Comparison of ENCODE assay signal across 17 mouse cellular contexts in the genomic region with DNA sequence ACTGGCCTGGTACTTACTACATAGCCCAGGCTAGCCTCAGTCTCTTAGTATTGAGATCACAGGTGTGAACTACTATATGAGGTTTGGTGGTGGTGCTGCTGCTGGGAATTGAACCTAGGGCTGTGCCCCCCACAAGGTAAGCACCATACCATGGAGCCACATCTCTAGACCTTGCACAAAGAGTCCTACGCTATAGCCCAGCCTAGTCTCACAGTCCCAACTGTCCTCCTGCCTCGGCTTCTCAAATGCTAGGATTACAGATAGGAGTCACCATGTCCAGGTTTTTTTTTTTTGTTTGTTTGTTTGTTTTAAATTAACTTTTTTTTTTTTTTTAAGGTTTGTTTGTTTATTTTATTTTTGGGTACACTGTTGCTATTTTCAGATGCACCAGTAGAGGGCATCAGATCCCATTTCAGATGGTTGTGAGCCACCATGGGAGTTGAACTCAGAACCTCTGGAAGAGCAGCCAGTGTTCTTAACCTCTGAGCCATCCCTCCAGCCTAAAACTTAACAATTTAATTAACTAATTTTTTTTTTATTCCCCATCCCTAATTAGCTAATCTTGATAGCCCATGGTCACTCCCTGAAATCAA. TPM values are rescaled to one million over a fixed set of nuclear protein-coding genes. Genes with fewer than 3 reads are reported as not detected.
A peak's percentile ranks its signal among the peaks of the same experiment; 100 is the strongest.
DNase-seq lines count a peak whose midpoint lies in the region; ATAC-seq and TF ChIP-seq lines count a peak whose summit lies in the region.
"Had no signal": no experiment of that assay in that cellular context is flagged by ENCODE, and none has a peak within 500 bp of the region (broad histone marks: within the 10 kb centered on the region; RNA-seq: fewer than 3 reads in every experiment).

No protein-coding gene starts in this region.

- ATAC-seq in forebrain, postnatal 0 days: no peak
- ATAC-seq in forebrain, embryonic 12.5 days (ENCODE audit: low FRiP score): no peak

- H3K9ac ChIP-seq in forebrain, postnatal 0 days: no peak overlapping the region
- H3K9ac ChIP-seq in forebrain, embryonic 12.5 days: no peak overlapping the region
- H3K9ac ChIP-seq: limb, embryonic 12.5 days had no signal

- no peak overlapping the region for H3K4me3 ChIP-seq in forebrain, postnatal 0 days (ENCODE audit: low read depth, low read length)
- H3K4me3 ChIP-seq in forebrain, embryonic 12.5 days (replicated peaks): no peak overlapping the region
- no peak overlapping the region for H3K4me3 ChIP-seq in layer of hippocampus, adult 2 months
- H3K4me3 ChIP-seq in bone marrow macrophage, adult 2 months (ENCODE audit: insufficient read depth, low read length): no peak overlapping the region
- H3K4me3 ChIP-seq: erythroblast, embryonic 14.5 days; limb, embryonic 12.5 days had no signal

- peak; percentile 49 for TF ChIP-seq CTCF in forebrain, postnatal 0 days (IDR thresholded peaks at IDR 0.05; ENCODE audit: low read depth)
- peak; percentile 82 for TF ChIP-seq CTCF in layer of hippocampus, adult 2 months (conservative IDR thresholded peaks at IDR 0.05)
- TF ChIP-seq CTCF in bone marrow macrophage, adult 2 months (IDR thresholded peaks at IDR 0.05; ENCODE audit: low read depth, low read length): peak; percentile 26; the same call in 1 of the 2 replicates

- TF ChIP-seq POLR2A in bone marrow macrophage, adult 2 months (IDR thresholded peaks at IDR 0.05; ENCODE audit: borderline replicate concordance, low read depth, low read length): no peak

- peaks cover 67% of the 10 kb centered on the region for H3K36me3 ChIP-seq in forebrain, postnatal 0 days (ENCODE audit: insufficient read depth)
- peaks cover 65% of the 10 kb centered on the region for H3K36me3 ChIP-seq in forebrain, embryonic 12.5 days (replicated peaks)

- H3K27ac ChIP-seq in forebrain, postnatal 0 days (ENCODE audit: low read depth, low read length): no peak overlapping the region
- no peak overlapping the region for H3K27ac ChIP-seq in forebrain, embryonic 12.5 days
- H3K27ac ChIP-seq in layer of hippocampus, adult 2 months: no peak overlapping the region
- H3K27ac ChIP-seq in bone marrow macrophage, adult 2 months (ENCODE audit: insufficient read depth, low read depth, low read length): no peak overlapping the region
- H3K27ac ChIP-seq: limb, embryonic 12.5 days had no signal

- WGBS in forebrain, postnatal 0 days: 93% methylated on average over 2 of the region's 2 CpGs
- WGBS in forebrain, embryonic 12.5 days: 87% methylated on average over 2 of the region's 2 CpGs

- no peak for DNase-seq in forebrain, postnatal 0 days
- DNase-seq in layer of hippocampus, adult 2 months (ENCODE audit: low spot score in 2 of 2): no peak
- DNase-seq in layer of hippocampus, postnatal 10 days (ENCODE audit: low spot score in 2 of 2): no peak
- peak; percentile 37 for DNase-seq in 3T3-L1 (ENCODE audit: low read depth, low spot score)
- DNase-seq in thymus, postnatal 4 days: no peak
- DNase-seq in adrenal gland, postnatal 4 days (ENCODE audit: low spot score in 2 of 2): no peak
- DNase-seq: adrenal gland, adult 8-10 months; heart, postnatal 4 days; kidney, postnatal 14 days; layer of hippocampus, postnatal 36 days; lung, postnatal 4 days had no signal

- no peak overlapping the region for H3K4me2 ChIP-seq in forebrain, postnatal 0 days (ENCODE audit: low read depth)
- no peak overlapping the region for H3K4me2 ChIP-seq in forebrain, embryonic 12.5 days
- H3K4me2 ChIP-seq: limb, embryonic 12.5 days had no signal

- H3K27me3 ChIP-seq in forebrain, postnatal 0 days (ENCODE audit: insufficient read depth, low read length): no peaks in the 10 kb centered on the region
- no peaks in the 10 kb centered on the region for H3K27me3 ChIP-seq in forebrain, embryonic 12.5 days
- H3K27me3 ChIP-seq: limb, embryonic 12.5 days had no signal

- 0 out of 2 replicates have a peak, but pooled peaks cover 7% of the 10 kb centered on the region for H3K4me1 ChIP-seq in forebrain, postnatal 0 days (ENCODE audit: insufficient read depth)
- peaks cover 24% of the 10 kb centered on the region for H3K4me1 ChIP-seq in forebrain, embryonic 12.5 days
- no peaks in the 10 kb centered on the region for H3K4me1 ChIP-seq in bone marrow macrophage, adult 2 months (ENCODE audit: control insufficient read depth, insufficient read depth, low read length)

- no peaks in the 10 kb centered on the region for H3K9me3 ChIP-seq in forebrain, postnatal 0 days (ENCODE audit: low read length)
- H3K9me3 ChIP-seq in forebrain, embryonic 12.5 days: no peaks in the 10 kb centered on the region
- H3K9me3 ChIP-seq: limb, embryonic 12.5 days had no signal

RNA-seq across cellular contexts. Expression of a gene that starts 39.6 kb away (rescaled TPM):
- 0.10 and 0.31 TPM in 2 replicates for total RNA-seq in forebrain, postnatal 0 days (2014; rRNA removed)
- polyA plus RNA-seq in forebrain, postnatal 0 days (2015; fragmentation: Nextera tagmentation; extraction: Ambion mirVana): 0.26 and 0.41 TPM in 2 replicates
- polyA plus RNA-seq in forebrain, embryonic 12.5 days (2016; fragmentation: Nextera tagmentation; extraction: Ambion mirVana): not detected in 2 replicates
- under 1 TPM; 0.49 to 0.96 TPM for total RNA-seq in layer of hippocampus, adult 2 months (2021)
- total RNA-seq in layer of hippocampus, postnatal 10 days (2021): 1 to 10 TPM in 1 of 2 experiments, under 1 TPM in 1; 0.48 to 1.1 TPM
- not detected in 2 replicates for polyA plus RNA-seq in bone marrow macrophage, adult 2 months (2012; ENCODE audit: insufficient read depth, insufficient read length, missing spikeins)
- total RNA-seq in adrenal gland, postnatal 4 days (2021): under 1 TPM; 0.11 to 0.36 TPM
- total RNA-seq: heart, adult 8-10 months had no signal
- polyA plus RNA-seq: C2C12; erythroblast, embryonic 14.5 days; limb, embryonic 12.5 days had no signal

Comparison
In these comparisons a context has a peak if more than half of its experiments do, and no peak if none do; other contexts are left out.
1. CTCF ChIP-seq: peak in every context shown above with its lines; median percentile 82 in layer of hippocampus, adult 2 months; 49 in forebrain, postnatal 0 days; 26 in bone marrow macrophage, adult 2 months.